Mouse (Mus musculus) lung, adult 2 months (tissue): ENCODE results near the gene Med6.

Experiments
- CTCF ChIP-seq: fragments of 200-500 bp; IDR thresholded peaks from 2 replicates; pipeline ENCODE4 v1.5.1; 2011; ENCODE audit warnings: mild to moderate bottlenecking, low read length, control low read depth; ENCODE audit not compliant: insufficient read depth
- POLR2A ChIP-seq: fragments of 200-500 bp; IDR thresholded peaks from 2 replicates; pipeline ENCODE4 v1.6.1; 2011; ENCODE audit warnings: low read depth, mild to moderate bottlenecking, control low read depth, low read length, borderline replicate concordance; ENCODE audit errors: extremely low read depth

DNA sequence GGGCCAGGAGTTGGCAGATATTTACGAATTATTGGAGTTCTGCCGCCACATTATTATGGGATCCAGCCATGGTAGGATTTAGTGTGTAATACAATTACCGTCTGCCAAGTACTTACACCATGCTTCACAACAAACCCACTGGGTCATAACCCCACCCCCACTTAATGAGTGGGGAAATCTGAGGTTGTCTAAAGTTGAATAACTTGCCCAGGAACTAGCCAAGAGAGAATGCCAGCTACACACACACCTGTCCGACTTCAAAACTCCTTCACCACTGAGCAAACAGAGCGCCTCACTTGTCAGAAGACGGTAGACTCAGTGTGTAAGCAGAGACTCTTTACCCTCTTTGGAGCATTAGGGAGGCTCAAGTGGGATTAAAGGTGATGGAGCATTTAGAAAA is 32.6 kb upstream of the Med6 start:
- no peak for TF ChIP-seq POLR2A
- no peak for TF ChIP-seq CTCF
